Mouse (Mus musculus): ENCODE measurements around the gene Stat2. TPM values are rescaled to one million over a fixed set of nuclear protein-coding genes. Genes with fewer than 3 reads are reported as not detected.
"Not testable (repeated sequence)": the region's sequence is repeated elsewhere in the genome, so short reads cannot be mapped to it uniquely, and the experiment has no call there.

The Stat2 gene
- polyA plus RNA-seq, 1 experiment from 2014 or later, result 14.0 TPM

DNA sequence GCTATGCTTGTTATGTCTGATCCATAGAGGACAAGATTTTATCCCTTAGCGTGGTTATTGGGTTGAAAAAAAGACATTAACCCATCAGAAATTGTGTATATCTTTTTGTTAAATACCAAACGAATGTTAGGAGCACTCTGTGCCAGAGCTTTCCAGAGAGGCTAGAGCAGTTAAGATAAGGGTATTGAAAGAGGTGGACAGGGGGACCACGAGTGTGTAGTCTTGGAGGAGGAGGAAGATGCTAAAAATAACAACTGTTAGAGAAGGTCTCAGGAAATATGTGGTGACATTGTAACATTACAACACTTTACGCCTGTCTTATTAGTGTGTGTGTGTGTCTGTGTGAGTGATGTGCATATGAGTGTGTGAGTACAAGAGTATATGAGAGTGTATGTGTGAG, 40.5 kb downstream of the Stat2 start:
- Histone ChIP-seq H3K36me3 (ENCODE audit: control insufficient read depth, insufficient read depth, low read length) (peaks cover 19% of the 10 kb centered on the region; the same call in 1 of the 2 replicates), H3K4me2 (ENCODE audit: low read depth, severe bottlenecking) (no peak overlapping the region), H3K9ac (ENCODE audit: low read length) (no peak overlapping the region), H3K4me3 (ENCODE audit: low read depth, low read length) (no peak overlapping the region), H3K27me3 (ENCODE audit: control insufficient read depth, insufficient read depth, low read length) (no peaks in the 10 kb centered on the region), H3K4me1 (ENCODE audit: control insufficient read depth, insufficient read depth, low read length) (no peaks in the 10 kb centered on the region), H3K27ac (replicated peaks; ENCODE audit: low read depth, low read length) (no peak overlapping the region), H3K9me3 (ENCODE audit: control insufficient read depth, low read length) (no peaks in the 10 kb centered on the region)
- DNase-seq (ENCODE audit: low spot score) (no peak), ATAC-seq (ENCODE audit: insufficient number of reproducible peaks, low FRiP score, low TSS enrichment, low read depth) (no peak)
- 87% methylated on average over 4 of the region's 4 CpGs for WGBS

DNA sequence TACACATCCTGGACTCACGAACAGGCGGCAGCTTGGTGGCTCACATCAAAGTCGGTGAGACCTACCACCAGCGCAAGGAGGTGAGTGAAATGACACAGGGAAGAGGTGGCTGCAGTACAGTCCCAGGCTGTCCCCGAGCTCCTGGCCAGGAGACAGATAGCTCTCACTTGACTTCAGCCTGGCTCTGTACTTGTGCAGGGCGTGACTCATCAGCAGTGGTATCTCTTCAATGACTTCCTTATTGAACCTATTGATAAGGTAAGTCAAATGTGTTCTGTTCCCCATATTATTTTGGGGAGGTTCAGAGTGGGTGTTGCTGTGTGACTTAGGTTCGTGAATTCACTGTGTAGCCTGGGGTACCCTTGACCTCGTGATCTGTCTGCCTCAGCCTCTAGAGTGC, 45.2 kb downstream of the Stat2 start:
- no peaks in the 10 kb centered on the region for H3K4me1 ChIP-seq (ENCODE audit: control insufficient read depth, insufficient read depth, low read length)
- H3K9me3 ChIP-seq (ENCODE audit: control insufficient read depth, low read length), result no peaks in the 10 kb centered on the region
- H3K27ac ChIP-seq (replicated peaks; ENCODE audit: low read depth, low read length), result no peak overlapping the region
- peaks cover 38% of the 10 kb centered on the region for H3K36me3 ChIP-seq (ENCODE audit: control insufficient read depth, insufficient read depth, low read length)
- no peak for DNase-seq (ENCODE audit: low spot score)
- no peak overlapping the region for H3K4me2 ChIP-seq (ENCODE audit: low read depth, severe bottlenecking)
- 94% methylated on average over 8 of the region's 8 CpGs for WGBS
- no peaks in the 10 kb centered on the region for H3K27me3 ChIP-seq (ENCODE audit: control insufficient read depth, insufficient read depth, low read length)
- H3K9ac ChIP-seq (ENCODE audit: low read length), result no peak overlapping the region
- no peak overlapping the region for H3K4me3 ChIP-seq (ENCODE audit: low read depth, low read length)
- ATAC-seq (ENCODE audit: insufficient number of reproducible peaks, low FRiP score, low TSS enrichment, low read depth), result no peak

DNA sequence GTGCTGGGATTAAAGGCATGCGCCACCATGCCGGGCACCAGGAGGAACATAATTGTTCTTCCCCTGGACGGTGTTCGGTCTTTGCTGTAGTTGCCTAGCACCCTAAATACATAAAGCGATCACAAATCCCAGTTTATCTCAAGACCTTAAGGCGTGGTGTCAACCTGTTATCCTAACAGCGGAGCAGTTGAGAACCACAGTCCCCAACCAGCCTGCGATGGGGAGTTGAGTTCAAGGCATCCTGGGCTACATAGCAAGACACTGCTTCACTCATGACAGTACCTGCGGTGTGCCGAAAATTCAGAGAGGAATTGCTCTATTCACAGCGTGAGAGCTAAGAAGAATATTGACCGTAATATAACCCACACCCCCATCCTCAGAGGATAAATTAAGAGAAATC, 51.3 kb downstream of the Stat2 start:
- no peak for ATAC-seq (ENCODE audit: insufficient number of reproducible peaks, low FRiP score, low TSS enrichment, low read depth)
- H3K36me3 ChIP-seq (ENCODE audit: control insufficient read depth, insufficient read depth, low read length), result peaks cover 32% of the 10 kb centered on the region
- peak overlapping the region; percentile 89 for H3K4me3 ChIP-seq (ENCODE audit: low read depth, low read length)
- H3K9ac ChIP-seq (ENCODE audit: low read length), result peak overlapping the region; percentile 50
- no peaks in the 10 kb centered on the region for H3K9me3 ChIP-seq (ENCODE audit: control insufficient read depth, low read length)
- DNase-seq (ENCODE audit: low spot score), result peak; percentile 49
- WGBS, result 66% methylated on average over 12 of the region's 12 CpGs
- no peaks in the 10 kb centered on the region for H3K27me3 ChIP-seq (ENCODE audit: control insufficient read depth, insufficient read depth, low read length)
- peaks cover 11% of the 10 kb centered on the region; the same call in 1 of the 2 replicates for H3K4me1 ChIP-seq (ENCODE audit: control insufficient read depth, insufficient read depth, low read length)
- no peak overlapping the region; the same call in 1 of the 2 replicates for H3K27ac ChIP-seq (replicated peaks; ENCODE audit: low read depth, low read length)
- peak overlapping the region; percentile 95 for H3K4me2 ChIP-seq (ENCODE audit: low read depth, severe bottlenecking)

GRCm38 (mm10) chr10:128322141-128323108, 52.1 kb downstream of the Stat2 start, which contains the start of gene Cnpy2:
Gene Cnpy2, plus strand, starts transcription at chr10:128322459.
- ATAC-seq (ENCODE audit: insufficient number of reproducible peaks, low FRiP score, low TSS enrichment, low read depth), result peak; percentile 96
- Histone ChIP-seq H3K4me3 (ENCODE audit: low read depth, low read length) (peak within 1 kb of the TSS; percentile 89), H3K4me1 (ENCODE audit: control insufficient read depth, insufficient read depth, low read length) (peaks cover 11% of the 10 kb centered on the region; the same call in 1 of the 2 replicates), H3K27me3 (ENCODE audit: control insufficient read depth, insufficient read depth, low read length) (no peaks in the 10 kb centered on the region), H3K4me2 (ENCODE audit: low read depth, severe bottlenecking) (peak within 1 kb of the TSS; percentile 95), H3K9ac (ENCODE audit: low read length) (peak within 1 kb of the TSS; percentile 99), H3K27ac (replicated peaks; ENCODE audit: low read depth, low read length) (peak within 1 kb of the TSS; percentile 96), H3K9me3 (ENCODE audit: control insufficient read depth, low read length) (no peaks in the 10 kb centered on the region), H3K36me3 (ENCODE audit: control insufficient read depth, insufficient read depth, low read length) (peaks cover 35% of the 10 kb centered on the region)
- peak; percentile 99 for DNase-seq (ENCODE audit: low spot score)
- WGBS, result under 1% methylated on average over 40 of the region's 40 CpGs

DNA sequence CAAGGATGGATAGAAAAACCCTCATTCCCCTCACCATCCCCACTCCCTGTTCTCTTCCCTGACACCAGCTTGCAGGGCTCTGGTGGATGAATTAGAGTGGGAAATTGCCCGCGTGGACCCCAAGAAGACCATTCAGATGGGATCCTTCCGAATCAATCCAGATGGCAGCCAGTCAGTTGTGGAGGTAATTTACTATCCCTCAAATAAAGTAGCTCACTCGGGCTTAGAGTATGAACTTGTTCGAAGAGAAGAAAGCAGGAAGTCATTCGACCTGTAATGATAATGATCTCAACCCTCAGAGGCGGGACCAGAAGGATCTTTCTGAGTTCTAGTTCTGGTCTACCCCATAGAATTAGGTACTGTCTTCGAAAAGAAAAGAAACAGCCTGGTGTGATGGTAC, 53.2 kb downstream of the Stat2 start:
- peak overlapping the region; percentile 89 for H3K4me3 ChIP-seq (ENCODE audit: low read depth, low read length)
- H3K4me2 ChIP-seq (ENCODE audit: low read depth, severe bottlenecking), result peak overlapping the region; percentile 95
- no peaks in the 10 kb centered on the region for H3K9me3 ChIP-seq (ENCODE audit: control insufficient read depth, low read length)
- WGBS, result 84% methylated on average over 8 of the region's 8 CpGs
- H3K9ac ChIP-seq (ENCODE audit: low read length), result peak overlapping the region; percentile 99
- ATAC-seq (ENCODE audit: insufficient number of reproducible peaks, low FRiP score, low TSS enrichment, low read depth), result no peak
- H3K27ac ChIP-seq (replicated peaks; ENCODE audit: low read depth, low read length), result 0 out of 2 replicates have a peak overlapping the region, but pooled peaks have one; percentile 96
- DNase-seq (ENCODE audit: low spot score), result no peak
- no peaks in the 10 kb centered on the region for H3K27me3 ChIP-seq (ENCODE audit: control insufficient read depth, insufficient read depth, low read length)
- peaks cover 30% of the 10 kb centered on the region for H3K36me3 ChIP-seq (ENCODE audit: control insufficient read depth, insufficient read depth, low read length)
- peaks cover 11% of the 10 kb centered on the region; the same call in 1 of the 2 replicates for H3K4me1 ChIP-seq (ENCODE audit: control insufficient read depth, insufficient read depth, low read length)

GRCm38 (mm10) chr10:128326825-128327224, 56.5 kb downstream of the Stat2 start:
- ATAC-seq (ENCODE audit: insufficient number of reproducible peaks, low FRiP score, low TSS enrichment, low read depth) (no peak), DNase-seq (ENCODE audit: low spot score) (no peak)
- H3K4me2 ChIP-seq (ENCODE audit: low read depth, severe bottlenecking), result no peak overlapping the region
- H3K9me3 ChIP-seq (ENCODE audit: control insufficient read depth, low read length), result no peaks in the 10 kb centered on the region
- no peak overlapping the region for H3K27ac ChIP-seq (replicated peaks; ENCODE audit: low read depth, low read length)
- WGBS, result 94% methylated on average over 8 of the region's 8 CpGs
- no peaks in the 10 kb centered on the region for H3K27me3 ChIP-seq (ENCODE audit: control insufficient read depth, insufficient read depth, low read length)
- no peak overlapping the region for H3K4me3 ChIP-seq (ENCODE audit: low read depth, low read length)
- H3K9ac ChIP-seq (ENCODE audit: low read length), result no peak overlapping the region
- peaks cover 21% of the 10 kb centered on the region for H3K36me3 ChIP-seq (ENCODE audit: control insufficient read depth, insufficient read depth, low read length)
- peaks cover 11% of the 10 kb centered on the region; the same call in 1 of the 2 replicates for H3K4me1 ChIP-seq (ENCODE audit: control insufficient read depth, insufficient read depth, low read length)

GRCm38 (mm10) chr10:128327610-128328009, 57.3 kb downstream of the Stat2 start:
- 90% methylated on average over 10 of the region's 10 CpGs for WGBS

GRCm38 (mm10) chr10:128332358-128333249, 62.2 kb downstream of the Stat2 start:
- H3K9me3 ChIP-seq (ENCODE audit: control insufficient read depth, low read length); H3K27ac ChIP-seq (replicated peaks; ENCODE audit: low read depth, low read length); H3K4me3 ChIP-seq (ENCODE audit: low read depth, low read length); H3K4me1 ChIP-seq (ENCODE audit: control insufficient read depth, insufficient read depth, low read length); H3K4me2 ChIP-seq (ENCODE audit: low read depth, severe bottlenecking); H3K27me3 ChIP-seq (ENCODE audit: control insufficient read depth, insufficient read depth, low read length); ATAC-seq (ENCODE audit: insufficient number of reproducible peaks, low FRiP score, low TSS enrichment, low read depth); H3K36me3 ChIP-seq (ENCODE audit: control insufficient read depth, insufficient read depth, low read length); DNase-seq (ENCODE audit: low spot score); H3K9ac ChIP-seq (ENCODE audit: low read length): not testable (repeated sequence)
- 80% methylated on average over 6 of the region's 6 CpGs for WGBS

More at GRCm38 (mm10) chr10:128327610-128328009, 57.3 kb downstream of the Stat2 start:
- Histone ChIP-seq H3K4me3 (ENCODE audit: low read depth, low read length) (no peak overlapping the region), H3K9ac (ENCODE audit: low read length) (no peak overlapping the region), H3K27me3 (ENCODE audit: control insufficient read depth, insufficient read depth, low read length) (no peaks in the 10 kb centered on the region), H3K4me1 (ENCODE audit: control insufficient read depth, insufficient read depth, low read length) (peaks cover 11% of the 10 kb centered on the region; the same call in 1 of the 2 replicates), H3K27ac (replicated peaks; ENCODE audit: low read depth, low read length) (no peak overlapping the region), H3K36me3 (ENCODE audit: control insufficient read depth, insufficient read depth, low read length) (peaks cover 21% of the 10 kb centered on the region), H3K9me3 (ENCODE audit: control insufficient read depth, low read length) (no peaks in the 10 kb centered on the region), H3K4me2 (ENCODE audit: low read depth, severe bottlenecking) (no peak overlapping the region)
- no peak for ATAC-seq (ENCODE audit: insufficient number of reproducible peaks, low FRiP score, low TSS enrichment, low read depth)
- DNase-seq (ENCODE audit: low spot score), result no peak

All from limb, embryonic 11.5 days (tissue).